Mouse (Mus musculus) adrenal gland, postnatal 36 days (tissue): ENCODE results near the gene Mthfd1. TPM values are rescaled to one million over a fixed set of nuclear protein-coding genes. Genes with fewer than 3 reads are reported as not detected.

ENCODE experiments used
- DNase-seq, 2 experiments: peaks; one replicate each; pipeline ENCODE4 v3.0.0; 2021; ENCODE audit warnings: mixed read lengths in 1 of 2
- total RNA-seq, 2 experiments: library from RNA; stranded (reverse); gene quantifications; 2 replicates each; pipeline ENCODE4 v1.2.3; 2021

Mthfd1 gene
- total RNA-seq, 2 experiments from 2014 or later: 34.6 to 59.6 TPM

GRCm38 (mm10) chr12:76360868-76361267, 105.8 kb downstream of the Mthfd1 start:
- DNase-seq: no peak

GRCm38 (mm10) chr12:76361405-76362302, 106.6 kb downstream of the Mthfd1 start:
- DNase-seq: no peak

GRCm38 (mm10) chr12:76362303-76362676, 107.2 kb downstream of the Mthfd1 start:
- no peak for DNase-seq

- DNase-seq: no peak
These were observed 111.2 kb downstream of the Mthfd1 start for GRCm38 (mm10) chr12:76366276-76366675.

- DNase-seq: peak; percentile 38 to 59
These were observed 112.2 kb downstream of the Mthfd1 start for GRCm38 (mm10) chr12:76367096-76367995.

- no peak for DNase-seq
These were observed 113.2 kb downstream of the Mthfd1 start for GRCm38 (mm10) chr12:76368201-76368789.

- DNase-seq: peak; percentile 57 to 73
These were observed 113.7 kb downstream of the Mthfd1 start for GRCm38 (mm10) chr12:76368790-76369205.

Other genes starting within 250 kb of the Mthfd1 start
- not detected for gene Esr2, start 78.0 kb upstream of the Mthfd1 start, total RNA-seq
- gene Tex21, start 8.6 kb upstream of the Mthfd1 start, total RNA-seq: not detected
- gene Akap5, start 69.6 kb downstream of the Mthfd1 start, total RNA-seq: under 1 TPM; 0.46 to 0.83 TPM
- gene Zbtb25, start 114.3 kb downstream of the Mthfd1 start, total RNA-seq: 1 to 10 TPM; 5.9 to 9.9 TPM
- gene Zbtb1, start 115.0 kb downstream of the Mthfd1 start, total RNA-seq: 1 to 10 TPM; 5.2 to 5.8 TPM
- gene Hspa2, start 148.9 kb downstream of the Mthfd1 start, total RNA-seq: 10 to 100 TPM; 18.5 to 21.5 TPM
- gene Ppp1r36, start 162.2 kb downstream of the Mthfd1 start, total RNA-seq: not detected